Mouse (Mus musculus) intestine, embryonic 16.5 days (tissue): ENCODE data around the gene Dpy19l3. TPM values are rescaled to one million over a fixed set of nuclear protein-coding genes. Genes with fewer than 3 reads are reported as not detected.

Experiments used
- ATAC-seq: fragments of 200-750 bp; cut with Nextera tagmentation; 2 replicates; pipeline ENCODE4 v1.8.0; 2017; ENCODE audit warnings: moderate TSS enrichment, moderate library complexity
- H3K27ac ChIP-seq: fragments of 300-500 bp; sonication (generic); 2 replicates; pipeline ENCODE4 v1.5.1; 2014; ENCODE audit warnings: mild to moderate bottlenecking, low read length
- H3K27me3 ChIP-seq: fragments of 300-500 bp; sonication (generic); replicated peaks from 2 replicates; pipeline ENCODE4 v1.6.1; 2014; ENCODE audit warnings: low read length, control low read depth, mixed read lengths; ENCODE audit not compliant: control insufficient read depth, insufficient read depth
- H3K36me3 ChIP-seq: fragments of 300-500 bp; sonication (generic); 2 replicates; pipeline ENCODE4 v1.6.1; 2014; ENCODE audit warnings: low read length, control low read depth; ENCODE audit not compliant: control insufficient read depth, insufficient read depth
- H3K4me1 ChIP-seq: fragments of 300-500 bp; sonication (generic); 2 replicates; pipeline ENCODE4 v1.6.1; 2014; ENCODE audit warnings: low read length, control low read depth, mixed read lengths; ENCODE audit not compliant: control insufficient read depth, insufficient read depth
- H3K4me2 ChIP-seq: fragments of 300-500 bp; sonication (generic); 2 replicates; pipeline ENCODE4 v1.6.1; 2014; ENCODE audit warnings: low read depth, low read length, control low read depth
- H3K4me3 ChIP-seq: fragments of 300-500 bp; sonication (generic); 2 replicates; pipeline ENCODE4 v1.5.1; 2014; ENCODE audit warnings: mild to moderate bottlenecking, low read length
- H3K9ac ChIP-seq: fragments of 300-500 bp; sonication (generic); 2 replicates; pipeline ENCODE4 v1.6.1; 2014; ENCODE audit warnings: low read depth, low read length
- H3K9me3 ChIP-seq: fragments of 300-500 bp; sonication (generic); 2 replicates; pipeline ENCODE4 v1.6.1; 2016; ENCODE audit warnings: low read length, control low read depth; ENCODE audit not compliant: control insufficient read depth
- WGBS: fragments of 180-500 bp; shearing (Covaris S2); extraction: QIAGEN DNeasy Blood & Tissue Kit; methylation state at CpG from one replicate; pipeline ENCODE4 v1.1.7; 2014; 5-methylcytosine and 5-hydroxymethylcytosine counted together
- polyA plus RNA-seq: library from polyadenylated mRNA; unstranded; fragments of >200 nt; fragmentation: Nextera tagmentation; extraction: Ambion mirVana; gene quantifications from 2 replicates; pipeline ENCODE4 v1.2.1, GENCODE M21; 2015

Dpy19l3 gene
- 11.7 and 13.5 TPM in 2 replicates for polyA plus RNA-seq

GRCm38 (mm10) chr7:35754033-35754885 lies at the start of gene Dpy19l3:
Gene Dpy19l3 (minus strand): TSS chr7:35754454.
- under 1% methylated on average over 66 of the region's 70 CpGs for WGBS
- Histone ChIP-seq H3K9me3 (no peaks in the 10 kb centered on the region), H3K9ac (peak within 1 kb of the TSS; percentile 81), H3K27ac (peak within 1 kb of the TSS; percentile 46), H3K4me2 (peak within 1 kb of the TSS; percentile 96), H3K36me3 (no peaks in the 10 kb centered on the region), H3K4me3 (peak within 1 kb of the TSS; percentile 85), H3K4me1 (peaks cover 7% of the 10 kb centered on the region; the same call in 1 of the 2 replicates), H3K27me3 (no peaks in the 10 kb centered on the region)
- ATAC-seq, result peak; percentile 98

- H3K4me3 ChIP-seq, result peak within 1 kb of the TSS; percentile 97
- H3K4me2 ChIP-seq, result peak within 1 kb of the TSS; percentile 79
- peak within 1 kb of the TSS; percentile 100 for H3K9ac ChIP-seq
- 19% methylated on average over 26 of the region's 26 CpGs for WGBS
- peaks cover 13% of the 10 kb centered on the region for H3K36me3 ChIP-seq
- ATAC-seq, result peak; percentile 95
- no peaks in the 10 kb centered on the region for H3K27me3 ChIP-seq
- H3K27ac ChIP-seq, result peak within 1 kb of the TSS; percentile 85
- peaks cover 8% of the 10 kb centered on the region for H3K4me1 ChIP-seq
- no peaks in the 10 kb centered on the region for H3K9me3 ChIP-seq
Observed at GRCm38 (mm10) chr7:35802906-35803595, 48.8 kb upstream of the Dpy19l3 start, which contains the start of gene Zfp507. Gene Zfp507 (minus strand): TSS chr7:35803003.

- Histone ChIP-seq H3K27me3 (no peaks in the 10 kb centered on the region), H3K9me3 (no peaks in the 10 kb centered on the region), H3K27ac (peak overlapping the region; percentile 85), H3K9ac (peak overlapping the region; percentile 100), H3K36me3 (peaks cover 13% of the 10 kb centered on the region), H3K4me1 (peaks cover 9% of the 10 kb centered on the region), H3K4me2 (peak overlapping the region; percentile 79), H3K4me3 (peak overlapping the region; percentile 97)
- ATAC-seq, result peak; percentile 89
- WGBS, result 0% methylated on average over 36 of the region's 49 CpGs
Observed at GRCm38 (mm10) chr7:35802201-35802905, 48.1 kb upstream of the Dpy19l3 start.

GRCm38 (mm10) chr7:35796123-35796522 lies 41.9 kb upstream of the Dpy19l3 start:
- H3K36me3 ChIP-seq, result peaks cover 27% of the 10 kb centered on the region

GRCm38 (mm10) chr7:35794145-35794664 lies 40.0 kb upstream of the Dpy19l3 start:
- Histone ChIP-seq H3K4me2 (no peak overlapping the region), H3K4me1 (0 out of 2 replicates have a peak, but pooled peaks cover 4% of the 10 kb centered on the region), H3K9ac (no peak overlapping the region), H3K36me3 (peaks cover 20% of the 10 kb centered on the region), H3K27ac (no peak overlapping the region), H3K9me3 (no peaks in the 10 kb centered on the region), H3K4me3 (no peak overlapping the region), H3K27me3 (no peaks in the 10 kb centered on the region)
- 70% methylated on average over 12 of the region's 12 CpGs for WGBS
- ATAC-seq, result no peak

More at GRCm38 (mm10) chr7:35796123-35796522, 41.9 kb upstream of the Dpy19l3 start:
- Histone ChIP-seq H3K4me1 (peaks cover 6% of the 10 kb centered on the region), H3K4me3 (no peak overlapping the region), H3K9me3 (no peaks in the 10 kb centered on the region), H3K9ac (no peak overlapping the region), H3K27me3 (no peaks in the 10 kb centered on the region), H3K27ac (no peak overlapping the region), H3K4me2 (no peak overlapping the region)
- ATAC-seq, result no peak
- WGBS, result 39% methylated on average over 7 of the region's 7 CpGs

GRCm38 (mm10) chr7:35792150-35792848 lies 38.0 kb upstream of the Dpy19l3 start:
- Histone ChIP-seq H3K4me2 (no peak overlapping the region), H3K36me3 (peaks cover 16% of the 10 kb centered on the region), H3K4me1 (0 out of 2 replicates have a peak, but pooled peaks cover 2% of the 10 kb centered on the region), H3K9ac (no peak overlapping the region), H3K27ac (no peak overlapping the region), H3K9me3 (no peaks in the 10 kb centered on the region), H3K4me3 (no peak overlapping the region), H3K27me3 (no peaks in the 10 kb centered on the region)
- WGBS, result 75% methylated on average over 12 of the region's 12 CpGs
- no peak for ATAC-seq

GRCm38 (mm10) chr7:35790926-35791325 lies 36.7 kb upstream of the Dpy19l3 start:
- WGBS, result 72% methylated on average over 8 of the region's 8 CpGs
- Histone ChIP-seq H3K27me3 (no peaks in the 10 kb centered on the region), H3K9me3 (no peaks in the 10 kb centered on the region), H3K27ac (no peak overlapping the region), H3K9ac (no peak overlapping the region), H3K4me2 (no peak overlapping the region), H3K4me3 (no peak overlapping the region), H3K4me1 (no peaks in the 10 kb centered on the region), H3K36me3 (peaks cover 18% of the 10 kb centered on the region)
- ATAC-seq, result no peak

GRCm38 (mm10) chr7:35790201-35790600 lies 35.9 kb upstream of the Dpy19l3 start:
- ATAC-seq, result no peak
- Histone ChIP-seq H3K27ac (no peak overlapping the region), H3K36me3 (peaks cover 17% of the 10 kb centered on the region), H3K9me3 (no peaks in the 10 kb centered on the region), H3K4me3 (no peak overlapping the region), H3K9ac (no peak overlapping the region), H3K27me3 (no peaks in the 10 kb centered on the region), H3K4me2 (no peak overlapping the region), H3K4me1 (no peaks in the 10 kb centered on the region)
- 77% methylated on average over 8 of the region's 8 CpGs for WGBS
